Mouse (Mus musculus) midbrain, embryonic 15.5 days (tissue): ENCODE results near the gene Sarnp. TPM values are rescaled to one million over a fixed set of nuclear protein-coding genes. Genes with fewer than 3 reads are reported as not detected.

Experiments
- ATAC-seq: fragments of 200-750 bp; cut with Nextera tagmentation; replicated peaks from 2 replicates; pipeline ENCODE4 v1.8.0; 2017; ENCODE audit warnings: moderate TSS enrichment
- H3K27ac ChIP-seq: fragments of 300-500 bp; sonication (generic); 2 replicates; pipeline ENCODE4 v1.5.1; 2015; ENCODE audit warnings: mild to moderate bottlenecking, inconsistent platforms
- H3K27me3 ChIP-seq: fragments of 300-500 bp; sonication (generic); replicated peaks from 2 replicates; pipeline ENCODE4 v1.6.1; 2015; ENCODE audit warnings: inconsistent platforms
- H3K36me3 ChIP-seq: fragments of 300-500 bp; sonication (generic); replicated peaks from 2 replicates; pipeline ENCODE4 v1.6.1; 2015; ENCODE audit warnings: inconsistent platforms
- H3K4me1 ChIP-seq: fragments of 300-500 bp; sonication (generic); 2 replicates; pipeline ENCODE4 v1.6.1; 2015; ENCODE audit warnings: inconsistent platforms
- H3K4me2 ChIP-seq: fragments of 300-500 bp; sonication (generic); 2 replicates; pipeline ENCODE4 v1.6.1; 2015; ENCODE audit warnings: inconsistent platforms, mild to moderate bottlenecking, moderate library complexity
- H3K4me3 ChIP-seq: fragments of 300-500 bp; sonication (generic); 2 replicates; pipeline ENCODE4 v1.5.1; 2015; ENCODE audit warnings: mild to moderate bottlenecking, inconsistent platforms
- H3K9ac ChIP-seq: fragments of 300-500 bp; sonication (generic); 2 replicates; pipeline ENCODE4 v1.6.1; 2015; ENCODE audit warnings: mild to moderate bottlenecking, inconsistent platforms
- H3K9me3 ChIP-seq: fragments of 300-500 bp; sonication (generic); 2 replicates; pipeline ENCODE4 v1.6.1; 2016; ENCODE audit warnings: inconsistent platforms
- WGBS: fragments of 180-500 bp; shearing (Covaris S2); methylation state at CpG from one replicate; pipeline ENCODE4 v1.1.7; 2015; ENCODE audit warnings: mixed read lengths; 5-methylcytosine and 5-hydroxymethylcytosine counted together
- polyA plus RNA-seq: library from polyadenylated mRNA; unstranded; fragments of >200 nt; fragmentation: Nextera tagmentation; extraction: Ambion mirVana; gene quantifications from 2 replicates; pipeline ENCODE4 v1.2.1, GENCODE M21; 2015

Sarnp gene
- polyA plus RNA-seq, 1 experiment from 2014 or later: 145 TPM

- peak overlapping the region; percentile 69 for H3K4me3 ChIP-seq
- no peaks in the 10 kb centered on the region for H3K36me3 ChIP-seq
- peak overlapping the region; percentile 92; the same call in 1 of the 2 replicates for H3K27ac ChIP-seq
- H3K27me3 ChIP-seq: no peaks in the 10 kb centered on the region
- peak overlapping the region; percentile 71 for H3K4me2 ChIP-seq
- H3K4me1 ChIP-seq: peaks cover 22% of the 10 kb centered on the region
- 77% methylated on average over 16 of the region's 16 CpGs for WGBS
- H3K9me3 ChIP-seq: no peaks in the 10 kb centered on the region
- H3K9ac ChIP-seq: 0 out of 2 replicates have a peak overlapping the region, but pooled peaks have one; percentile 89
- peak; percentile 15 for ATAC-seq
Measured at GRCm38 (mm10) chr10:128921883-128922821, 105.0 kb downstream of the Sarnp start.

DNA sequence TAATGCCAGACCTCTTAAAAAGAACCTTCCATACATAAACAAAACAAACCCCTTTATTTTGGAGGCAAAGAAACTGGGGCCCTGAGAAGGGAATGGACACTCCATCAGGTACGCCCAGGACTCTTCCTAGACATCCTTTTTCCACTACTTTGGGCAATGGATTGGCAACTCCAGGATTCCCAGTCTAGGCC lies 105.6 kb downstream of the Sarnp start, which contains the start of gene Rdh5:
Gene Rdh5 (minus strand): TSS at position 67 of the 191 bp plus-strand sequence.
- peak within 1 kb of the TSS; percentile 71 for H3K4me2 ChIP-seq
- no peaks in the 10 kb centered on the region for H3K9me3 ChIP-seq
- no peaks in the 10 kb centered on the region for H3K27me3 ChIP-seq
- H3K4me3 ChIP-seq: peak within 1 kb of the TSS; percentile 69
- ATAC-seq: no peak
- no peaks in the 10 kb centered on the region for H3K36me3 ChIP-seq
- 17% methylated on average over 1 of the region's 1 CpGs for WGBS
- peaks cover 22% of the 10 kb centered on the region for H3K4me1 ChIP-seq
- peak within 1 kb of the TSS; percentile 92 for H3K27ac ChIP-seq
- H3K9ac ChIP-seq: peak within 1 kb of the TSS; percentile 89

DNA sequence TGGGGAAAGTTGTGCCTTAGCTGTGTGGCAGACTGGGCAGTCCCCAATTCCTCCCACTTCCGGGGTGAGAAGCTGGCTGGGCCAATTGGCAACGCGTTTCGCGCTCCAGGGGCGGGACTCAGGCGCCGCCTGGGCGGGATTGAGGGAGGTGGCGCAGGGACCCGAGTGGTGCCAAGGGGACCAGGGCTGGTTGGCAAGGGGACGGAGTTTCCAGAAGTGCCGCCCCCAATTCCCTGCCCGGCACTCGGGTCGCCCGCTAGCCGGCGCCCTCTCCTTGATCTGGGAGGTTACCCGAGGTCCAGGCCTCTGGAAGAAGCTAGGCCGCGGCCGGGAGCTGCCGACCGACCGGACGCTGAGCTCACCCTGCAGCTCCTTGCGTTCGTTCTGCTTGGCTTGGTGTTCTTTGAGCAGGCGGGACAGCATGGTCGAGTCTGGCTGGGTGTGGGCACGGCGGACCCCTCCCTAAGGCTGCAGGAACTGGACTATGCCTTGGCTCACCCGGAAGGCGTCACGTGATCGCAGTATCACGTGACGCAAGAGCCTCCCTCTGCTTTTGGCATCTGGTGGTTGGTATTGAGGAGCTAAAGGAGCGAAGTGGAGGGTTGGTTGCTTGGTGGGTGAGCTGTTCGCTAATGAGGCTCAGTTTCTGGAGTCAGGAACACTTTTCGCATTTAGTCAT lies 106.0 kb downstream of the Sarnp start:
- ATAC-seq: peak; percentile 96
- Histone ChIP-seq H3K27ac (peak overlapping the region; percentile 92), H3K4me1 (peaks cover 22% of the 10 kb centered on the region), H3K36me3 (no peaks in the 10 kb centered on the region), H3K4me2 (peak overlapping the region; percentile 71), H3K9ac (peak overlapping the region; percentile 89), H3K9me3 (no peaks in the 10 kb centered on the region), H3K4me3 (peak overlapping the region; percentile 69), H3K27me3 (0 out of 2 replicates have a peak, but pooled peaks cover under 1% of the 10 kb centered on the region)
- WGBS: under 1% methylated on average over 42 of the region's 42 CpGs

GRCm38 (mm10) chr10:128923935-128924334 lies 106.8 kb downstream of the Sarnp start, which contains the start of gene Bloc1s1:
Gene Bloc1s1 (minus strand): TSS chr10:128924035.
- Histone ChIP-seq H3K27me3 (peaks cover 8% of the 10 kb centered on the region; the same call in 1 of the 2 replicates), H3K9ac (peak within 1 kb of the TSS; percentile 89), H3K4me2 (peak within 1 kb of the TSS; percentile 71), H3K4me3 (peak within 1 kb of the TSS; percentile 69), H3K9me3 (no peaks in the 10 kb centered on the region), H3K27ac (peak within 1 kb of the TSS; percentile 92), H3K36me3 (no peaks in the 10 kb centered on the region), H3K4me1 (peaks cover 26% of the 10 kb centered on the region)
- 65% methylated on average over 9 of the region's 9 CpGs for WGBS
- no peak for ATAC-seq

Other genes with a start within 250 kb of the Sarnp start
- gene Erbb3, start 227.7 kb upstream of the Sarnp start, polyA plus RNA-seq: 0.42 and 0.56 TPM in 2 replicates
- 322 and 332 TPM in 2 replicates for gene Rps26, start 190.6 kb upstream of the Sarnp start, polyA plus RNA-seq
- gene Ikzf4, start 171.3 kb upstream of the Sarnp start, polyA plus RNA-seq: 23.0 and 23.1 TPM in 2 replicates
- 14.3 and 16.7 TPM in 2 replicates for gene Suox, start 143.3 kb upstream of the Sarnp start, polyA plus RNA-seq
- gene Rab5b, start 121.1 kb upstream of the Sarnp start, polyA plus RNA-seq: 122 and 123 TPM in 2 replicates
- 0.54 and 0.88 TPM in 2 replicates for gene Pmel, start 113.1 kb upstream of the Sarnp start, polyA plus RNA-seq
- 15.1 and 18.6 TPM in 2 replicates for gene Cdk2, start 112.3 kb upstream of the Sarnp start, polyA plus RNA-seq
- gene Dgka, start 72.5 kb upstream of the Sarnp start, polyA plus RNA-seq: 7.6 and 7.8 TPM in 2 replicates
- 45.8 and 47.6 TPM in 2 replicates for gene Pym1, start 69.4 kb upstream of the Sarnp start, polyA plus RNA-seq
- gene Mmp19, start 26.4 kb upstream of the Sarnp start, polyA plus RNA-seq: 0.58 and 0.79 TPM in 2 replicates
- gene Dnajc14, start 13.3 kb upstream of the Sarnp start, polyA plus RNA-seq: 59.4 and 60.8 TPM in 2 replicates
- 16.0 and 17.6 TPM in 2 replicates for gene Tmem198b, start 13.0 kb upstream of the Sarnp start, polyA plus RNA-seq
- gene Ormdl2, start 4.3 kb downstream of the Sarnp start, polyA plus RNA-seq: 21.9 and 22.7 TPM in 2 replicates
- 10.3 and 10.9 TPM in 2 replicates for gene Gdf11, start 74.4 kb downstream of the Sarnp start, polyA plus RNA-seq
- 154 and 184 TPM in 2 replicates for gene Cd63, start 83.7 kb downstream of the Sarnp start, polyA plus RNA-seq
- 12.9 and 15.4 TPM in 2 replicates for gene Rdh5, start 105.6 kb downstream of the Sarnp start, polyA plus RNA-seq
- 259 and 262 TPM in 2 replicates for gene Bloc1s1, start 106.7 kb downstream of the Sarnp start, polyA plus RNA-seq
- gene Itga7, start 116.5 kb downstream of the Sarnp start, polyA plus RNA-seq: 5.1 and 5.5 TPM in 2 replicates
- gene Mettl7b, start 143.7 kb downstream of the Sarnp start, polyA plus RNA-seq: not detected in 2 replicates
- not detected in 2 replicates for gene Olfr9, start 172.1 kb downstream of the Sarnp start, polyA plus RNA-seq
- gene Olfr763, start 193.5 kb downstream of the Sarnp start, polyA plus RNA-seq: not detected in 2 replicates
- not detected in 2 replicates for gene Olfr764-ps1, start 222.6 kb downstream of the Sarnp start, polyA plus RNA-seq
- not detected in 2 replicates for gene Olfr765, start 232.7 kb downstream of the Sarnp start, polyA plus RNA-seq